Mouse (Mus musculus) neural tube, embryonic 15.5 days (tissue): ENCODE data around the gene Otoa. TPM values are rescaled to one million over a fixed set of nuclear protein-coding genes. Genes with fewer than 3 reads are reported as not detected.

Experiments used
- ATAC-seq: fragments of 200-750 bp; cut with Nextera tagmentation; 2 replicates; pipeline ENCODE4 v1.8.0; 2017; ENCODE audit warnings: mild to moderate bottlenecking, moderate TSS enrichment, moderate library complexity; ENCODE audit not compliant: low FRiP score
- H3K27ac ChIP-seq: fragments of 300-500 bp; sonication (generic); replicated peaks from 2 replicates; pipeline ENCODE4 v1.5.1; 2015; ENCODE audit warnings: mild to moderate bottlenecking, inconsistent platforms
- H3K27me3 ChIP-seq: fragments of 300-500 bp; sonication (generic); replicated peaks from 2 replicates; pipeline ENCODE4 v1.6.1; 2015; ENCODE audit warnings: inconsistent platforms
- H3K36me3 ChIP-seq: fragments of 300-500 bp; sonication (generic); 2 replicates; pipeline ENCODE4 v1.6.1; 2015; ENCODE audit warnings: inconsistent platforms
- H3K4me1 ChIP-seq: fragments of 300-500 bp; sonication (generic); 2 replicates; pipeline ENCODE4 v1.6.1; 2015; ENCODE audit warnings: inconsistent platforms
- H3K4me2 ChIP-seq: fragments of 300-500 bp; sonication (generic); 2 replicates; pipeline ENCODE4 v1.6.1; 2015; ENCODE audit warnings: inconsistent platforms, mild to moderate bottlenecking, moderate library complexity
- H3K4me3 ChIP-seq: fragments of 300-500 bp; sonication (generic); replicated peaks from 2 replicates; pipeline ENCODE4 v1.5.1; 2015; ENCODE audit warnings: mild to moderate bottlenecking, inconsistent platforms
- H3K9ac ChIP-seq: fragments of 300-500 bp; sonication (generic); replicated peaks from 2 replicates; pipeline ENCODE4 v1.6.1; 2015; ENCODE audit warnings: mild to moderate bottlenecking, inconsistent platforms
- H3K9me3 ChIP-seq: fragments of 300-500 bp; sonication (generic); replicated peaks from 2 replicates; pipeline ENCODE4 v1.6.1; 2016; ENCODE audit warnings: inconsistent platforms
- WGBS: fragments of 180-500 bp; shearing (Covaris S2); methylation state at CpG from one replicate; pipeline ENCODE4 v1.1.7; 2015; ENCODE audit warnings: mixed read lengths; 5-methylcytosine and 5-hydroxymethylcytosine counted together
- polyA plus RNA-seq: library from polyadenylated mRNA; unstranded; fragments of >200 nt; fragmentation: Nextera tagmentation; extraction: Ambion mirVana; gene quantifications from 2 replicates; pipeline ENCODE4 v1.2.1, GENCODE M21; 2015

Gene Otoa
- polyA plus RNA-seq, 1 experiment from 2014 or later: 0.31 TPM

- Histone ChIP-seq H3K36me3 (peaks cover 32% of the 10 kb centered on the region), H3K27me3 (no peaks in the 10 kb centered on the region), H3K4me3 (no peak overlapping the region), H3K4me1 (peaks cover 9% of the 10 kb centered on the region; the same call in 1 of the 2 replicates), H3K27ac (no peak overlapping the region), H3K9ac (no peak overlapping the region), H3K9me3 (no peaks in the 10 kb centered on the region), H3K4me2 (no peak overlapping the region)
- WGBS: 85% methylated on average over 4 of the region's 4 CpGs
- no peak for ATAC-seq
These were observed 28.4 kb upstream of the Otoa start for GRCm38 (mm10) chr7:121053071-121053470.

GRCm38 (mm10) chr7:121059477-121060218, 21.8 kb upstream of the Otoa start:
- WGBS: 41% methylated on average over 6 of the region's 6 CpGs
- peaks cover 6% of the 10 kb centered on the region; the same call in 1 of the 2 replicates for H3K4me1 ChIP-seq

GRCm38 (mm10) chr7:121064309-121064708, 17.1 kb upstream of the Otoa start:
- H3K9ac ChIP-seq: no peak overlapping the region
- 64% methylated on average over 4 of the region's 4 CpGs for WGBS

More at GRCm38 (mm10) chr7:121059477-121060218, 21.8 kb upstream of the Otoa start:
- Histone ChIP-seq H3K4me3 (no peak overlapping the region), H3K27ac (no peak overlapping the region), H3K27me3 (no peaks in the 10 kb centered on the region), H3K9ac (no peak overlapping the region), H3K9me3 (no peaks in the 10 kb centered on the region), H3K36me3 (peaks cover 22% of the 10 kb centered on the region), H3K4me2 (no peak overlapping the region)
- ATAC-seq: no peak

DNA sequence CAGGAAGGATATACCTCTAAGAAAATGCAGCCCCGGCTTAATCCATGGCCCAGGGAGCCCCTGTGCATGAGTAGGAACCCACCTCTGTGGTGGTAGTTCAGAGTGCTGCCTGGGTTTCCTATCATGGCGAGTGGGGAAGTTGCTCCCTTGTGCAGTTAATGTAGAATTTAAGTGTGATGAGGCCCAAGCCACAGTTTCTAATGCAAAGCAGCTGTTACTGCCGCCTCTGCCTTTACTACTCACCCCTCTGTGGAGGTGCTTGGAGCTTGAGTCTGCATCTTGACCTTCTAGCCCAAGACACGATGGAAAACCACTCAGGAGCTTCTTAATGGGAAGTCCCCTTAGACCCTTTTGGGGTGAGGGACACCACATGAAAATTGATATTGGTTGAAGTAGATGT, 10.2 kb upstream of the Otoa start:
- 92% methylated on average over 4 of the region's 4 CpGs for WGBS

More at GRCm38 (mm10) chr7:121064309-121064708, 17.1 kb upstream of the Otoa start:
- Histone ChIP-seq H3K27me3 (no peaks in the 10 kb centered on the region), H3K36me3 (peaks cover 14% of the 10 kb centered on the region), H3K27ac (no peak overlapping the region), H3K4me1 (no peaks in the 10 kb centered on the region), H3K4me3 (no peak overlapping the region), H3K4me2 (no peak overlapping the region), H3K9me3 (no peaks in the 10 kb centered on the region)
- ATAC-seq: 0 out of 2 replicates have a peak, but pooled peaks have one; percentile 28

GRCm38 (mm10) chr7:121072506-121072905, 8.9 kb upstream of the Otoa start:
- Histone ChIP-seq H3K9me3 (no peaks in the 10 kb centered on the region), H3K4me3 (no peak overlapping the region), H3K36me3 (peaks cover 36% of the 10 kb centered on the region), H3K27ac (no peak overlapping the region), H3K4me2 (no peak overlapping the region), H3K9ac (no peak overlapping the region), H3K4me1 (no peaks in the 10 kb centered on the region), H3K27me3 (no peaks in the 10 kb centered on the region)
- no peak for ATAC-seq
- WGBS: 86% methylated on average over 5 of the region's 5 CpGs

More for the DNA sequence above, 10.2 kb upstream of the Otoa start:
- Histone ChIP-seq H3K27me3 (no peaks in the 10 kb centered on the region), H3K4me1 (no peaks in the 10 kb centered on the region), H3K27ac (no peak overlapping the region), H3K4me2 (no peak overlapping the region), H3K4me3 (no peak overlapping the region), H3K9me3 (no peaks in the 10 kb centered on the region), H3K36me3 (peaks cover 28% of the 10 kb centered on the region), H3K9ac (no peak overlapping the region)
- no peak for ATAC-seq

DNA sequence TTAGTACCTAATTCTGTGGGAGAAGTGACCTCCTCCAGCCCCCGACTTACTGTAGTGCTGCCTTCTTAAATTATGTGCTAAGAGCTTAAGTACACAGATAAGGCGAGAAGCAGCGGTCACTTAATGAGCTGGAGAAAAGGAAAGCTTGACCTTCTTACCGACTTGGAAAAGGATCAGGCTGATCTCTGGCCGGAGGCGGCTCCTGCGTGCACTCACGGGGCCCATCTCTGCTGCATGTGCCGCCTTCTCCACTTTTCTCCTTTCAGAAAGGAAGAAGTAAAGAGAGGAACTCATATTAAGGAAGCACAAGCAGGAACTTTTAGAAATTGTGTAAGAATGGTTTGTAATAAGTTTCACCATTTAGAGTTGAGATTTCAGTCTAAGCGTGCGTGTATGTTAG, 7.2 kb upstream of the Otoa start, which contains the start of gene Igsf6:
Gene Igsf6 (minus strand): TSS at position 292 of the 400 bp plus-strand sequence.
- no peak within 1 kb of the TSS for H3K4me2 ChIP-seq
- peaks cover 3% of the 10 kb centered on the region for H3K4me1 ChIP-seq
- no peaks in the 10 kb centered on the region for H3K9me3 ChIP-seq
- H3K4me3 ChIP-seq: no peak within 1 kb of the TSS
- 85% methylated on average over 11 of the region's 11 CpGs for WGBS
- no peak within 1 kb of the TSS for H3K9ac ChIP-seq
- peaks cover 31% of the 10 kb centered on the region for H3K36me3 ChIP-seq
- ATAC-seq: no peak
- H3K27me3 ChIP-seq: no peaks in the 10 kb centered on the region
- H3K27ac ChIP-seq: no peak within 1 kb of the TSS

DNA sequence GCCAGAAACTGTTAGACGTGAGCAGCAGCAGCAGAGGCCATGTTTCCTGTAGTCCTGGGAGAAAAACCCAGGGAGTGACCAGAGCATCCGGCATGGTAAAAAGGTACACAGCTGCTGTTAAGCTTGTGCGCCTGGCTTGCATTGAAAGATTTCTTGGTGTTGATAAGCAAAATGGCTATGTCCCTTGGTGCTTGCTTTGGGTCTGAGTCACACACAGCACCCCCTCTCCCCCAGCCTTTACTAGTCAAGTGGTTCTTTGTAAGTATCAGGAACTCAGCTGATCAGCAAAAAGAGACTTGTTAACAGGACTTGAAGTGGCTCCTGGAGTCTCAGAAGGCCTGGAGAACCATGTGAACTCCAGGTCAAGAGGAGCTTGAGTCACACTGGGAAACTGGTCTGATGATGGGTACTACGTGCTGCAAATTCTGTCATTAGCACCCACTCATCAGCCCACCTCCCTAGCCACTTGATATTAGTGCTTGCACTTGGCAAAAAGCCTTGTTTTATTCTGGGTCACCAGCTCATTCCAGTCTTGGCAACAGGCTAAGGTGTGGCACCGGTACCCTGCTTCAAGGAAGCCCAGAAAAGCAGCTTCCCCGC, 6.5 kb upstream of the Otoa start:
- H3K4me3 ChIP-seq: no peak overlapping the region
- peaks cover 31% of the 10 kb centered on the region for H3K36me3 ChIP-seq
- H3K27me3 ChIP-seq: no peaks in the 10 kb centered on the region
- 91% methylated on average over 6 of the region's 6 CpGs for WGBS
- no peaks in the 10 kb centered on the region for H3K9me3 ChIP-seq
- H3K4me1 ChIP-seq: peaks cover 3% of the 10 kb centered on the region
- no peak overlapping the region for H3K4me2 ChIP-seq
- H3K27ac ChIP-seq: no peak overlapping the region
- no peak overlapping the region for H3K9ac ChIP-seq
- no peak for ATAC-seq

DNA sequence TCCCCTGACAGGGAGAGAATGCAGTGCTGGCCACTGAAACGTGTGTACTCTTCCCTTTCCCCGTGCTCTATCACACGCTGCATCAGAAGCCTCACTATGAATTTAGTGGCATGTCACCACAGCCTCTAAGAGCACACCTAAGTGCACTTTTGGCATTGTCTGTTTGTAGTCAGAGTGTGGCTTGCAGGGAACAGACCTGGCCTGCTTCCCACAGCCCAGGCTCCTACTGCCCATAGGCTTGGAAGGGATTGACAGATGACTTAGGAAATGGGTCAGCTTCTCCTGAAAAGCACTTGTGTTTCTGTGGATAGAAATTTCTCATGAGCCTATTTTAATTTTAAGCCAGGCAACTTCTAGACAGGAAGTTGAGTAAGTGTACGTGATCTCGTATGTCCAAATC, 6.0 kb upstream of the Otoa start:
- no peak for ATAC-seq
- H3K9me3 ChIP-seq: no peaks in the 10 kb centered on the region
- peaks cover 31% of the 10 kb centered on the region for H3K36me3 ChIP-seq
- H3K4me2 ChIP-seq: no peak overlapping the region
- no peak overlapping the region for H3K27ac ChIP-seq
- 90% methylated on average over 5 of the region's 5 CpGs for WGBS
- no peak overlapping the region for H3K4me3 ChIP-seq
- H3K27me3 ChIP-seq: no peaks in the 10 kb centered on the region
- peaks cover 3% of the 10 kb centered on the region for H3K4me1 ChIP-seq
- no peak overlapping the region for H3K9ac ChIP-seq

DNA sequence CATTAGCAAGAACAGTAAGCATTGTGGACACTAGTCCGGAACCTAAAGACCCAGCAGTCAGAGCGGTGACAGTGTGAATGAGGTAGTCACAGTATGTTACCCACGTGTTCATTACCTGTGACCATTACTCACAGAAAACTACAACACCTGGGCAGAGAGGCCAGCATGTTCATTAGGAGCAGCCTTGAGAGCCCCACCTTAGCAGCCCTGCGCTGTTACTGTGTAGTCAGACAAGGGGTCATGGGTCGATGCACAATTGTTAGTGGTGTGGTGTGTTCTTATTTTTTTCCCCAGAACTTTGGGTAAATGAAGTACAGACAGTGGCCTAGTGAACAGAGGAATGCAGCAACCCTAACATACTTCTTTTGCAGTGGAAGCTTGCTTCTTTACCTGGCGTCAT, 4.1 kb upstream of the Otoa start:
- peaks cover 18% of the 10 kb centered on the region for H3K36me3 ChIP-seq
- H3K4me2 ChIP-seq: no peak overlapping the region
- H3K9ac ChIP-seq: no peak overlapping the region
- H3K4me3 ChIP-seq: no peak overlapping the region
- H3K27me3 ChIP-seq: no peaks in the 10 kb centered on the region
- 93% methylated on average over 6 of the region's 6 CpGs for WGBS
- H3K4me1 ChIP-seq: peaks cover 3% of the 10 kb centered on the region
- H3K27ac ChIP-seq: no peak overlapping the region
- peak; percentile 37 for ATAC-seq
- H3K9me3 ChIP-seq: no peaks in the 10 kb centered on the region

DNA sequence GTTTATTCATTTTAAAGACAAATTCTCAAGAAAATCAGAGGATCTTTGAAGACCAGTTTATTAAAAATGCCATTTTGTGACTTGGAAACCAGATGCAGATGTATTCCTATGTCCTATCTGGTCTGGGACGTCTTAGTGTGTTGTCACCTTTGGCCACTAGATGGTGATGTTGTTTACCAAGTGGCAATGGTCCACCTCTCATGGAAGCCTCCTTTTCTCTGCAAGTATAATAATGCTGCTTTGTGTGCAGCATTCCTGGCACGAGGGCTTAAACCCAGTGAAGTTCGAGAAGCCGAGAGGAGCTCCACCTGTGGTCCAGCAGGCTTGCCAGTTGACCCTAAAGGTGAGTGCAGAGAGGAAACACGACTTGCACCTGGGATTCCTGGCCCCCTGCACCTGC, 3.6 kb upstream of the Otoa start:
- no peak overlapping the region for H3K4me2 ChIP-seq
- H3K27ac ChIP-seq: no peak overlapping the region
- H3K4me1 ChIP-seq: peaks cover 6% of the 10 kb centered on the region
- peaks cover 18% of the 10 kb centered on the region for H3K36me3 ChIP-seq
- H3K9ac ChIP-seq: no peak overlapping the region
- H3K9me3 ChIP-seq: no peaks in the 10 kb centered on the region
- no peaks in the 10 kb centered on the region for H3K27me3 ChIP-seq
- 5% methylated on average over 5 of the region's 5 CpGs for WGBS
- peak; percentile 85; the same call in 1 of the 2 replicates for ATAC-seq
- no peak overlapping the region for H3K4me3 ChIP-seq

DNA sequence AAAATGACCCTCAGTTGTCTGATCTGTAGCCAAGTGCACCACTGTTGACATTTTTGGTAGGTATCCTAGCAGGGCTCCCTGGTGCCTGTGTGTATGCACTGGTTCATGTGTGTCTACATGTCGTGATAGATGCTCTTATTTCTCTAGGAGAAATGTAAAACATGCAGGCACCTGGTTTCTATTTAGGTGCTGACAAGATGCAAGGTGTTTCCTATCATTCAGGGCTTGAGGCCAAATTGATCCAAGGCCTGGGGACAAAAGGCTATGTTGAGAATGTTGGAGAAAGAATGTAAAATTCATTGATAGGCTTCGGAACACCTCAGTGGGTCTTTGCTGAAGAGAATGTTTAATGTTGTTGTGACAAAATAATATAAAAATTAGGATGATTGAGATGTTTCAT, 366 bp downstream of the Otoa start:
- H3K9ac ChIP-seq: no peak overlapping the region
- no peak for ATAC-seq

DNA sequence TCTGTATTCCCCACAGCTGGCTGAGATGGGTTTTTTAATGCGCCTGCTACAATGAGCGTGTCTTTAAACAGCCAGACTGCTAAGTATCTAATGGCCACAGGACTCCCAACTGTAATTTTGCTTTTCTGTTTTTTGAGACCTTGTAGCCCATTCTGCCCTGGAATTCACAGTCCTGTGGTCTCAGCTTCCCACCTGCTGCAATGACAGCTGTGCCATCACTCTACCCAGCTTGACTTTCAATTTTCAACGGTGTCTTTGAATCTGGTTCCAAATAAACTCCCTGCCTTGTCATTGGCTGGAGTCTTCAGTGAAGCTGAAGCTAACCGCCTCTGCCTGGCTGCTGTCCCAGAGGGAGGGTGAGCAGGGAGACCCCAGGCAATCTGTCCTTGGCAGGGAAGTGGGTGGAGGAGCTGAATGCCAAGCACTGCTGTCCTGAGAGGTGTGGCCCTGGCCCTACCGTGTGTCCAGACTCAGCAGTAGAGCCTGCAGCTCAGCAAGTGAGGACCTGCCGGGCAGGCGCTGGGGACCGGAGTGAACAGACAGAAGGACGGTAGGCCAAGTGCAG, 1.6 kb downstream of the Otoa start:
- Histone ChIP-seq H3K27me3 (no peaks in the 10 kb centered on the region), H3K9ac (no peak overlapping the region), H3K4me3 (no peak overlapping the region), H3K4me2 (no peak overlapping the region), H3K9me3 (no peaks in the 10 kb centered on the region), H3K4me1 (peaks cover 17% of the 10 kb centered on the region), H3K27ac (no peak overlapping the region; the same call in 1 of the 2 replicates), H3K36me3 (no peaks in the 10 kb centered on the region)
- WGBS: 59% methylated on average over 9 of the region's 9 CpGs
- peak; percentile 76 for ATAC-seq

More for the DNA sequence above, 366 bp downstream of the Otoa start:
- H3K27ac ChIP-seq: no peak overlapping the region
- no peak overlapping the region for H3K4me3 ChIP-seq
- H3K36me3 ChIP-seq: peaks cover 6% of the 10 kb centered on the region; the same call in 1 of the 2 replicates
- no peak overlapping the region for H3K4me2 ChIP-seq
- peaks cover 19% of the 10 kb centered on the region for H3K4me1 ChIP-seq
- H3K27me3 ChIP-seq: no peaks in the 10 kb centered on the region
- 78% methylated on average over 2 of the region's 2 CpGs for WGBS
- no peaks in the 10 kb centered on the region for H3K9me3 ChIP-seq
